Mouse (Mus musculus) cerebellum, adult 9-11 months (tissue): Measurements from ENCODE around the gene Akt3.

ENCODE experiments used
- DNase-seq: peaks from one replicate; pipeline ENCODE4 v3.0.0; 2022

The Akt3 gene

DNA sequence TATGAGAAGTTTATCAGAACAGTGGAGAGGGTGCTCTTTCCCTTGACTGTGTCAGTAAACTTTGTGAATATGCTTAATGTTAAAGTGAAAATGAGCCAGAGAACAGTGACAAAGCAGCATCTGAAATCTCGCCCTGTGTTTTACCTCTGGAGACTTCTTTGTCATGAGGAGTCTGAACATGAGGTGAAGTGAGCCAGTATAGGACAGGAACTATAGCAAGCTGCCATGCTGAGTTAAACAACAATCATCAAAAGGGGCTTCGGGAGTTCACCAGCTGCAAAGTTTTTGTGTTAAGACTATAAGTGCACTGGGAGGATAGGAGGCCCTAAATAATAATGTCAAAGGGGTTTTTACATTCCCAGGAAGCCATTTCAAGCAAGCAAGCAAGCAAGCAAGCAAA lies 71.3 kb downstream of the Akt3 start:
- DNase-seq = no peak

DNA sequence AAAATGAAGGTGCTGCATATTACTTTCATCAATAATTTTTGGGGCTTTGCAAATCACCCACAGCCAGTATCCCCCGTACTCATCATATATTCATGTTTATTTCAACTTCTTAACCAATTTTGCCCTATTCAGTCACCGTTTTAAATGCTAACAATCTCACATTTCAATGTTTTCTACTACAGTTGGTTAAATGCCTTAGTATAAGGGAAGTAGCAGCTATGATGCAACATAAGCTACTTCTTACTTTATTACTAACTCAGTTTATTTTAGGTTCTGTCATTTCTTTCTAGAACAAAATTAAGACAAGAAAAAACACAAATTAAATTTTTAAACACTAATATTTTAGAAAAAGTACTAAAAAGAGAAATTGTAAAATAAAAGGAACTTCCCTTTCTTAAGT lies 78.4 kb downstream of the Akt3 start:
- DNase-seq = no peak

GRCm38 (mm10) chr1:177175436-177175835 lies 82.6 kb downstream of the Akt3 start:
- peak; percentile 61 for DNase-seq

DNA sequence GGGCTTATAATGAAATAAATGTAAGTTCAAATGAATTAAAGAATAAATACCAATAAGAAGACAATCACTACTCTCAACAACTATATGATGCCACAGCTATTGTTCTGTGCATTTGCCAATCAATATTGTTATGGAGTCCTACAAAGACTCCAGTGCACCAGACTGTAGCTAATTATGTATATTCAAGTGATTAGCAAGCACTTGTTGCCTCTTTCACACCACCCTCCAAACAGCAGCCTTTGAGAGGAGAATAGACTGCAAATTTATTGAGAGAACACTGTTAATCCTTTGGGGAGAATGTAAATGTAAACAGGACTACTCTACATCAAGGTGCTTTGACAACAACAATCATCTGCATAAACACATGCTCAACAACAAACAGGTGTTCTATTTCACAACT lies 86.7 kb downstream of the Akt3 start:
- DNase-seq = no peak

GRCm38 (mm10) chr1:177165789-177166188 lies 92.2 kb downstream of the Akt3 start:
- DNase-seq = no peak

DNA sequence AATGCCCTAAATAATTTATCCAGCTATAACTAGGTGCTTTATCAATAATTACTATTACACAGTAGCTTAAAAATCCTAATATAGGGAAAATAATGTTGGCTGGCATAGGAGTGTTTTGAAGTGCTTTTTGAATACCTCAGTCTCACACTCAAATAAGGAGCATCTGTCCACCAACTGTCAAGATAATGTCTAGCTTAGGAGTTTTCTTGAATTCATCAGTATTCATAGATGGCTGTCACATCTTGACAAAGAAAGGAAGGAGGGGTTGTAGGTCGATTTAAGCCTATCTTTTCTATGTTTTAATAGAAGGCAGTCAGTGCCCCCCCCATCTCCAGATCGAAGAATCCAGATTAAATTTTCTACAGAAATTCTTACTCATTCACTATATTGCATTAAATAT lies 92.7 kb downstream of the Akt3 start:
- no peak for DNase-seq

- no peak for DNase-seq
Measured at GRCm38 (mm10) chr1:177150344-177151021, 107.5 kb downstream of the Akt3 start.

GRCm38 (mm10) chr1:177148746-177149145 lies 109.3 kb downstream of the Akt3 start:
- DNase-seq = no peak

- no peak for DNase-seq
Measured at GRCm38 (mm10) chr1:177141468-177141867, 116.5 kb downstream of the Akt3 start.

DNA sequence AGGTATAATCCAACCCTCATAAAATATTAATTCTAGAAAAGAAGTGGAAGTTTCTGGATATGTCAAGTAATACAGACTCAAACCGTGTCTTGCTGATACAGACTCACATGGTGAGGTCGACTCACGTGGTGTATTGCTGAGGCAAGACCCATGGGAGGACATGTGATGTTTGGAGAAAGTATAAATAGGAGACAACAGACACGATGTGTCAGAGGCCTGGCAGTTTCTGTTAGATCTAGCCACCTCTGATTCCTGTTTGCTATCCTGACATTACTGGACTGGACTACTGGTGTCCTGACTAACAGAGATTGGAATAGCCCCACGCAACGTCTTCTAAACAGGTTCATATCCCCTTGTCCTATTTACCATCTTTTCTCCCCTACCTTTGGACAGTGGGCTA lies 118.4 kb downstream of the Akt3 start:
- no peak for DNase-seq

GRCm38 (mm10) chr1:177131458-177131857 lies 126.5 kb downstream of the Akt3 start:
- no peak for DNase-seq

DNA sequence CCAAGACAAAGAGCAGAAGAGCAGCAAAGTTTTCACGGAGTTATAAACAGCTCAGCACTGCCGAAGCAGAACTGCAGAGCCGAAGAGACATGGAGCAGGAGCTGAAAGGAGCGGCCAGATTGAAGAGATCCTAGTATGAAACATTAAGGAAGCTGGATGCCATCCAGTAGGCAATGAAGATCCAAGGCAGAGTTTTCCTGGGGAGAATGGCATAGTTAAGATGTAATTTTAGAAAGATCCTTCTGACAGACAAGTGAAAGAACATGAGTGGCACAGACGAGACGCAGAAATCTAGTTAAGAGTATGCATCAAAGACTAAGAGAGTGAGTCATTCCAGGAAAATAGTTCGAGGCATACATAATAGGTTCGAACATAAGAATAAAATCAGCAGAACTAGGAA lies 131.3 kb downstream of the Akt3 start:
- DNase-seq = no peak

- no peak for DNase-seq
Measured at GRCm38 (mm10) chr1:177110665-177111271, 147.2 kb downstream of the Akt3 start.

DNA sequence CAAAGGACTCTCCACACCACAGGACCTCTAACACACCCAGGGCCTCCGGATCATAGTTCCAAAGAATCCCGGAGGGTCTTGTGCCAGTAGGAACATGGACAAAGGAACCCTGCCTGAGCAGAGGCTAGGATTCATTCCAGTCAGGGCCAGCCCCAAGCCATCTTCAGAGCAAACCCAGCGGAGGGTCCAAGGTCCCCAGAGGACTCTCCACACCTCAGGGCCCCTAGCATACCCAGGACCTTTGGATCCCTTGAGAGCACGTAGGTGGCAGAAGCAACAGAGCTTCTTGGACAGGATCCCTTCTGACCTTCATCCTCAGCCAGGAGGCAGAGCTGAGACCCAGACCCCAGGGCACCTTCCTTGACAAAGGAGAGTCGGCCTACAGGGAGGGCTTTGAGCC lies 167.5 kb downstream of the Akt3 start:
- no peak for DNase-seq

- no peak for DNase-seq
Measured at GRCm38 (mm10) chr1:177089515-177089914, 168.5 kb downstream of the Akt3 start.

DNA sequence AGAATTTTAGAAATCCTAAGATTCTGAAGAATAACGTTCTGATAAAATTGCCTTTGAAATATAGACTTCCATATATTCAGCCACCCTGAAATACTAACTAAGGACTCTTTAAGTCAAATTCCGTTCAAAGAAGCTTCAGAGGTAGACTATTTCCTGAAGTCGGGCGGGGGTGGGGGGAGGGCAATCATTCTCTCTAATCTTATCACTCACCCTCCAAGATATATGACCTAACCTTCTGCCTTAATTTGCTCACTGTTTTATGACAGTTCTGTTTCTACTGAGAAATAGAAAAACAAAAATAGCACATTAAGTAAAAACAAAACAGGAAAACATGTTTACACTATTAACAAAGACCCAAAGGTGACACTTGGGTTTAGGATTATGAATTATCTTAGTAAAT lies 169.0 kb downstream of the Akt3 start:
- no peak for DNase-seq

DNA sequence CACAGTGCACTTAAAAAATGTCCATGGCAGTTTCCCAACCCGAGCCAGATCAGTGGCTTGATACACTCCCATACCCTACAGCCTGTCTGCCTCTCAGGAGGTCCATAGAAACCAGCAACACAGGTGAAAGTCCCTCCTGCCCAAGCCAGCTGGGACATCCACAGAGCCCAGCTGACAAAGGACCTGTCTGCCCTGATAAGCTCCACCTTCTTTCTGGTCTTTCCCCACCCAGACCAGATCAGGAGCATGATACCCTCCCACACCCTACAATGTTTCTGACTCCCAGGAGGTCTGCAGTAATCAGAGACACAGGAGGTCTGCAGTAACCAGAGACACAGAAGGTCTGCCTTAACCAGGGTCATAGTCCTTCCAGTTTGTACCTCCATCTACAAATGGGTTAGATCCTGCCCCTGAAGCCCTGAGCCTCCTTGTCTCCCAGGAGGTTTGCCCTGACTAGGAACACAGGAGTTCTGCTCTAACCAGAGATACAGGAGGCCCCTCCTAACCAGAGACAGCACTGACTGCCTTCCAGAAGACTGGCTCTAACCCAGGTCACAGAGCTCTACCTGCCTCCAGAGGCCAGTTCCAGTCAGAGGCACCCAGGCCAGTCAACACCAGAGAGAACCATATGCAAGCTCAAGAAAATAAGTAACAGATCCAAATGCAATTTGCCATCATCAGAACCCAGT lies 175.9 kb downstream of the Akt3 start:
- no peak for DNase-seq

GRCm38 (mm10) chr1:177069161-177069560 lies 188.8 kb downstream of the Akt3 start:
- DNase-seq = no peak

DNA sequence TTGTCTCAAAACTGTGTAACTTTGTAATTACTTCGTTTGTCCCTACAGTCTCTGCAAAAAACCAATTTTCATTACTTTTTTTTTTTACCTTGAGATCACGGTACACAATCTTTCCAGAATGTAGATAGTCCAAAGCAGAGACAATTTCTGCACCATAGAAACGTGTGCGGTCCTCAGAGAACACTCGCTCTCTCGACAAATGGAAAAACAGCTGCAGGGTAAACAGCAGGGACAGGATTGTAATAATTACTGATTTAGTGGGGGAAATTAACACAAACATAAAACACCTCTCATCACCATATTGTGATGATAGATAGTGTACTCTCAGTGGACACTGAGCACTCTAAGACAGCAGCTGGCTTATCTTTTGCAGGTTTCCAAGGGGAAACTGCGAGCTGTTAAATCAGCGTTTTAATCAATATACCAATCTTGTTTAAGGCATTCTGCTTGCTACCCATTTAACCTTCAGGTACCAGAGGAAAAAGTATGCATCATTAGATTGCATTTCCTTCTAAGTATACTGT lies 190.8 kb downstream of the Akt3 start:
- no peak for DNase-seq

DNA sequence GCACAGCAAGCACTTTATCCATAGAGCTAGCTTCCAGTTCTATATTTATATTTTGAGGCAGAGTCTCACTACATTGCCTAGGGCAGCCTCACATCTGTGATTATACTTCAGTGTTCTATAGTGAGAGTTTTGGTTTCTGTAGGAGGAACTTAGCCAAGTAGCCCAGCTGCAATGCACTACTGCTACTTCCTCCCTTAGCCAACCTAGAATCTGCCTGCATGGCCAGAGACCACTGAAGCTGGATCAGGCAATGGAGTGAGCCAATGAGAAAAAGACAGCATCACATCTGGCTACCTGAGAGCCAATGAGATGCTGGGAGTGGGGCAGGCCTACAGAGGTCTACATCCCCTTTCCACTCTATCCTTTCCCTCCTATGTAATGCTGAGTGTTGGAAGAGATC lies 192.3 kb downstream of the Akt3 start:
- no peak for DNase-seq

DNA sequence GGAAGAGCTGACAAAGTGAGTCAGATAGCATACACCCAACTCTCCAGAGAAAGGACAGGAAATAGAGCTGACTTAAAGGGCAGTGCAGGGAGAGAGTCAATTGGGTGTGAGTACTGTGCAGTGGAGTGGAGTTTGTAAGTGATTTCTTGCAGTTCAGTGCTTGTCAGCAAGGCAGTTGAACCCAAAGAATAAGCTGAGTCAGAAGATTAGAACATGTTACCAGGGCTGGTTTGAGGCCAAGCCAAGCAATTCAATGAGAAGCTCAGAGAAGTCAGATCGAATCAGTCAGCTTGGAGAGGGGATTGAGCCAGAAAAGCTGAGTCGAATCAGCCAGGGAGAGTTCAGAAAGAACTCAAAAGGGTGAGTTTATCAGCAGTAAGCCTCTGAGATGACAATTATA lies 196.2 kb downstream of the Akt3 start:
- DNase-seq = no peak

- DNase-seq = no peak
Measured at GRCm38 (mm10) chr1:177054891-177055290, 203.1 kb downstream of the Akt3 start.

DNA sequence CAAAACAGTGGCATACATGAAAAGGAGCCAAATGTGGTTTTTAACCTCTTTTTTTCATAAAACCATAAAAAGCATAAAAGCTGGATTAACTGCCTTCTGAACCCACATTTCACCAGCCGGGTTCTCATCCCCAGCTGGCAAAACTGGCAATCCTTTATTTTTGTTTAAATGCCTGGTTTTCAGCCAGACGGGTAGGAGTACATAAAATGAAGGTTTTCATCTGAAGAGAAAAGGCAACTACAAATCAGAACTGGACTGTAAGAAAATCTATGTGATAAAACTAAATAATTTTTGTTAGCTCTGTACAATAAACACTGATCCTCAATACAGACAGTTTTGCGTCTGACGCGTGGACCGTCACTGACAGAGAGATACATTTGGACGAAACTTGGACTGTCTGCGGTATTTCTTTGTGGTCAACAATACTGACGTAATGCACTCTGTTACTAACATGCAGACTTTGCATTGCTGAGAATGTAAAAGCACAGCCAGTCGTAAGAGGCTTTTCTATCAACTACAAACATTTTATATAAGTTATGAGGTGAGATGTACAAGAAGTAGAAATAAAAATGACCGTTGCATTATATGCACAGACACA lies 206.5 kb downstream of the Akt3 start:
- peak; percentile 52 for DNase-seq

DNA sequence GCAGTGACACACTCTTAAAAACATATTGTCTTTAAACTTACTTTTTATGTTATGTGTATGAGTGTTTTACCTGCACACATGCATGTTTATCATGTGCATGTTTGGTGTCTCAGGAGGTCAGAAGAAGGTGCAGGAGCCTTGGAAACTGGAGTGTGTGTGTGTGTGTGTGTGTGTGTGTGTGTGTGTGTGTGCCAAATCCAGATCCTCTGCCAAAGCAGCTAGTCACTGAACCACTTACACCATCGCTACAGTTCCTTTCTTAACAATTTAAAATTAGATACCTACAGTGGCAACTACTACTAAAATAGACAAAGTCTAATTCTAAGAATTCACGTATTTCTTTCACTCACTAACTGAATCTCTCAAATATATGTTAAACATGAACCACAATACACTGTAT lies 209.2 kb downstream of the Akt3 start:
- DNase-seq = no peak
